Mouse (Mus musculus) layer of hippocampus, postnatal 36 days (tissue): ENCODE measurements around the gene Atxn2. TPM values are rescaled to one million over a fixed set of nuclear protein-coding genes. Genes with fewer than 3 reads are reported as not detected.

Source experiments
- DNase-seq, 2 experiments: peaks; one replicate each; pipeline ENCODE4 v3.0.0; 2022
- total RNA-seq, 2 experiments: library from RNA; stranded (reverse); gene quantifications; 2 replicates each; pipeline ENCODE4 v1.2.3; 2021

The Atxn2 gene
- total RNA-seq, 2 experiments from 2014 or later, result 184 to 240 TPM

DNA sequence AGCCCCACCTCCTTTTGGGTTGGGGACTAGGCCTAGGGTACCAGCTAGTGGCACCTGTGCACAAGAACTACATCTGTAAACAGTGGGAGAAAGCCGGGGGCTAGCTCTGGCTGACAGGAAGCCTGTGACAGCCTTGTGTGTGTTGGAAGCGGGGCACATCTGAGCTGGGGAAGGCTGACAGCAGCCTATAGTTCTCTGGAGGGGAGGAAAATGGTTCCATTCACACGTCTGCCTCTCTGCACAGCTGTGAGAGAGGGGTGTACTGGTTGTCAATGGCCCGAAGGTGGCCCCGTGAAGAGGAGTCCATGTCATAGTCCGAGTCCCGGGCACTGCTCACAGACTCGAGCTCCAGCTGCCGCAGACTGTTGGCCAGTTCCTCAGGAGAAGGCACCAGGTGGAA is 106.4 kb downstream of the Atxn2 start:
- no peak for DNase-seq

DNA sequence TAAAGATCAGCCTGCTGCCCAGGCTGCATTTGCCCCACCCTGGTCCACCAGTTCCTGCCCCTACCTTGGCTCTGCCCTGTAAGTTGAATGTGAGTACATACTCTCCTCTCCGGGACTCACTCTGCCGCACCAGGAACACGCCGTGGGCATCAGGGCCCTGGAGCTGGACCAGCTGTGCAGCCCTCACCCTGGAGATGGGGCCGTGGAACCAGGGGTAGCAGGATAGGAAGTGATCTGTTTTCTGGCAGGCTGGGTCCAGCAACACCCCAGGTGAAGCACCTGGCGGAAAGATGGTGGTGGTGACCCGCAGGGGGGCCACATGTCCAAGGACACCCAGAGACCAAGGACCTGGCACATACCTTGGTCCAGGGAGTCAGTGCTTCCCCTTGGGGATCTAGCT is 107.3 kb downstream of the Atxn2 start:
- DNase-seq, result no peak

DNA sequence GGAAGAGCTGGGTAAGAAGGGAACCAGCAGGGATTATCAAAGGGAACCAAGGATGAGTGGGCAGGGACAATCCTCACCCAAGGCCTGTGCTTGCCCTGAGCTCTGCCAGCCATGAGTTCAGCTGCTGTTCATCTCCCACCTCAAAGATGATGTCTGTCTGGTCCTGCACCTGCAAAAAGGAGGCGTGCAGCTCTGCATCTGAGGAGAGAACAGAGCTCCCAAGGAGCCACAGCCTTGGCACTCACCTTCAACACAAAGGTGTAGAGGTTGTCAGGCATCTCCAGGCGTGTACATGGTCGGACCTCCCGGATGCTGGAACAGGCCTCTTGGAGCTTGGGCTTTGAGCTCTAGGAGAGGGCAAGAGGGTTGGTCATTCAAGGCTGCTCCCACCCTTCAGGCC is 107.7 kb downstream of the Atxn2 start:
- no peak for DNase-seq

DNA sequence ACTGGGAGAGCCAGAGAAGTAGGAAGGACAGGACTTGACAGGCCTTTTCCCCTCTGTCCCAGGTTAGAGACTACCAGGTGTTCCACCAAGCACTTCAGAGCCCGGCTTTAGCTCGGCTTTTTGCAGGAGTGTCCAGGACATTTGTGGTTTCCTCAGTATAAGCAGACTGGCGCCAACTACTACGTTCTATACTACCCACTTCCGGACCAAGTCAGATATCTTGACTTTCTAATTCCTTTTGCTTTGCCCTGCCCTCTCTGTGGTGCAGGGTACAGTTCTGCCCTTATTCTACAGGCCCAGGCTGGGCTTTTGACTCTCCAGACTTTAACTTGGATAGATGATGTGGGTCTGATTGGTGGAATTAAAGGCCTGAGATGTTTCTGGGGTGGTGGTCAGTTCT is 108.4 kb downstream of the Atxn2 start:
- no peak for DNase-seq

DNA sequence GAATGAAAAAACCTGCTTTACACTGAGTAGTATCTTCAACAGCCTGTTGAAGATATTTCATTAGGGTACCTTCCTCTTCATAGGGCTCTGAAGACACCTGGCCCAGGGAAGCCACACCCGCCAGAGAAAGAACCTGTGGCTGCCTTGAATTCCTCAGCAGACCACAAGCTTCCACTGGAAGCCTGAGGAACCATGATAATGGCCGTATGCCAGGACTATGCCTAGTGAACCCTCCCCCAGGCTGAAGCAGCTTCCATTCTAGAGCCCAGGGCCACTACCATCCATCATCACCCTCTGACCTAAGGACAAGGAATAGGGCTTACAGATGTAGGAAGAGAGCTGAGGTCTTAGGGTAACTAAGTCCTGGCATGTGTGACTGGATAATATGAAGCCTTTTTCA is 109.0 kb downstream of the Atxn2 start:
- no peak for DNase-seq

DNA sequence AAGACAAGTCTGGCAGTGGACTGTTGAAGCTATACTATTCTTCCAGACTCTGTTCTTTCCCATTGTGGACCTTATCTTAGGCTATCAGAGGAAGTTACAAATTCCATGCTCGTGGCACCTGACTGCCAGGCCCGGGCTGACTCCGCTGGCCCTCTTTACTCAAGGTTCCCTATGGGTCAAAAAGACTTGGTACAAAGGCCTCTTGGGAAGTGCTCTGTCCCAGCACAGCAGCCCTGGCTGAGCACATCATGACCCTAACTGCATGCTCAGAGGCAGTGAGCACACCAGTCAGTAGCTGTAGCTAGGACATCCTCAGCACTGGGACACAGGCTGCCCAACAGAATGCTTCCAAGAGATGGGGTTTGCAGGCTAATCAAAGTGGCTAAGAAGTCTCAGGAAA is 109.5 kb downstream of the Atxn2 start:
- DNase-seq, result no peak

DNA sequence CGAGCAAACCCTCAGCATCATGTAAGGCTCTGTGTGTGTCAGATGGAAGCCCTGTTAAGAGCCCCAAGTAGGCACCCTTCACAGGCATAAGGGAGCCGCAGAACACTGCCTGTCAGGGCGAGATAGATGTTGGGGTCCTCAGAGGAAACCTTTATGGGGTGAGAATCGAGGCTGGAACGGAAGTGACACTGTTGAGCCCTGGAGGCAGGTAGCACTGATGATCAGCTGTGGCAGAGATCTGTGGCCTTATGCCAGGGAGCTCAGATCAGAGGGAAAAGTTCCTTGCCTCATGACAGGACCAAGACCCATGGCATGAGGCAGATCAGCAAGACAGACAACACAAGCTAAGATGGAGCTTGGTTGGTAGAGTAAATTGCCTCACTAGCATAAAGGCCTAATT is 110.0 kb downstream of the Atxn2 start:
- DNase-seq, result no peak

DNA sequence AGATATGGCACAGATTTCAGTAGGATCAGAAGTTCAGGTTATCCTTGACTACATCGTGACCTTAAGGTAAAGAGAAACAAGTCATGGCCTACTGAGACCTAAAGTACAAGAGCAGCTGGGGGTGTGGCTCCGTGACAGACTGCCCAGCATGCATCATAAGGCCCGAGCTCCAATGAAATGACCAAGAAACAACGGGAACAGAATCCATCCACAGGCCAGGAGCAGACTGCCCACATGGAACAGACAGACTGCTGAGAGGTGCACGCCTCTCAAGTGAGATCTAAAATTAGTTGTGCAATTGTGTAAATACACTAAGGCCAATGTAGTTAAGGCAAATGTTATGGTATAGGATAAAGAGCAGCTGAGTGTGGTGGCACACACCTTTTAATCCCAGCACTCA is 110.4 kb downstream of the Atxn2 start:
- DNase-seq, result no peak

DNA sequence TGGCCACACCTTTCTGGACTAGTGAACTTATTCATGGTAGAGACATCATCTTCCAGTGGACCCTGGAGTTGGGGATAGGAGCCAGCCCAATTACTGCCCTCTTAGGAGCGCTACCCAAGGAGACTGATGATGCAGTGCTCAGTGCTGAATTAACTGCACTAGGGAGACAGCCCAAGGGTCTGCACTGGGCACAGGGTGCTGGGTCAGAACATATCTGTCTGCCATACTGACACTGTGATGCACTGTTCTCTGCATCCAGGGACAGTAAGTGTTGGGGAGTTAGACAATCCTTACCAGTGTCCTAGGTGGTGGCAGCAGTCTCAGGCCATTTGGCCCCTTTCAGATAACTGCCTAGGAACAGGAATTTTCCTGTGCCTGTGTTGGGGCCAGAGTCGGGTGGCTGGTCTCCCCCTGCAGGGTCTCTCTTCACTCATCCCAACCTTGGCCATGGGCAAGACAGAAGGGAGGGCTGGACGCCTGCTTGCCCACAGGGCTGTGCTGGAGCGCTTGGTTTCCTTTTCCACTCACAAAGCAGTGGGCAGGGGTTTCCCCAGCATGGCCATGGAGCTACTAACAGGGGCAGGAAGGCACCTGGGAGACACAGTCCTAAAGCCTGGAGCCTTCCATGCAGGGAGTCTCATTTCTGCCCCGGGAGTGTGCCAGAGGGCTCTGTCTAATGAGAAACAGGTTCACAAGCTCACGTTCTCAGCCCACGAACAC is 111.8 kb downstream of the Atxn2 start:
- DNase-seq, result no peak

DNA sequence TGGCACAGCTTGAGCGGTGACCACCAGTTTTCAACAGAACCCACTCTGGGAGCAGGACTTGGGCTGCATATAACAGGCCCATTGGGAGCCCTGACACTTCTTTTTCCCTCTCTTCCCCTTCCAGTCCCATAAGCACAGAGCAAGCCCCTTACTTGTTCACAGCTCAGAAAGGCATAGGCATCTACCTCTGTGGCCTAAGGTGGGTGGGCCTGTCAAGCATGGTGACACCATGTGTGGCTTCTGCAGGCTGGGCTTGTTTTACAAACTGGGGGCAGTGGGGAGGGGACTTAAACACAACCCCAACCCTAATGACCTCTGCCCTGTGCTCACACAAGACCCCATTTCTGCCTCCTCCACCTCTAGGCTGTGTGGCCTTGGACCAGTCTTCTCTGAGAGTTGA is 112.5 kb downstream of the Atxn2 start:
- no peak for DNase-seq

DNA sequence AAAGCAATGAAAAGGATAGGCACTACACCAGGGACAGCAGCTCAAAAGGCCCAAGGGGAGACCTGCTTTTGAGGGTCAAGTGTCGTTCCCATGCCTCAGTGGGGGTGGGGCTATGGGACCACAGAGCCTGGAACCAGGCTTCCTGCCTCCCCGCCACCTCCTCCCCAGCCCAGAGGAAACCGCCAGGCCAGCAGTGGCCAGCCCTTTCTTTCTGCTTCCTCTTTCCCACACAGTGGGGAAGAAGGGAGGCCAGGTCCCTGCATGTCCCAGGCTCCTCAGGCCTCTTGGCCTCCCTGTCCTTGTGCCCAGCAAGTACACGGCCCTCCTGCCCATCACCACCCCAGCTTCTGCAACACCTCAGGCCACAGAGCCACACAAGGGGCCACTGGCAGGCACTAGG is 113.0 kb downstream of the Atxn2 start:
- no peak for DNase-seq

DNA sequence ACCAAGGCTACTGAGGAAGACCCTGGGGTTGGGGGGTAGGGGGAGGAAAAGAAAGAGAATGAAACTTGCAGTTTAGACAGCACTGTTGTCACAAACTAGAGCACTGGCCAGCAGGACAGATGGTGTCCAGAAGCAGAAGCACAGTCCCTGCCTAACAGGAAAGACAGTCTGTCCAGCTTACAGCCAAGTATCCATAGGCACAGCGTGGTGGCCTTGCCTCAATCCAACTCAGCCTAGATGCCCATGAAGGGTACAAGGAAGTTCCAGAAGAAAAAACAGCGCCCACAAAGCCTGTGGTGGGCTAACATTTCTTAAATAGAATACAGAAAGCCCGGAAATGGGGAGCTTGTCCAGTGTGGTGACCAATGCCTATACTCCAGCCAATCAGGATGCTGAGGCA is 114.5 kb downstream of the Atxn2 start:
- no peak for DNase-seq

DNA sequence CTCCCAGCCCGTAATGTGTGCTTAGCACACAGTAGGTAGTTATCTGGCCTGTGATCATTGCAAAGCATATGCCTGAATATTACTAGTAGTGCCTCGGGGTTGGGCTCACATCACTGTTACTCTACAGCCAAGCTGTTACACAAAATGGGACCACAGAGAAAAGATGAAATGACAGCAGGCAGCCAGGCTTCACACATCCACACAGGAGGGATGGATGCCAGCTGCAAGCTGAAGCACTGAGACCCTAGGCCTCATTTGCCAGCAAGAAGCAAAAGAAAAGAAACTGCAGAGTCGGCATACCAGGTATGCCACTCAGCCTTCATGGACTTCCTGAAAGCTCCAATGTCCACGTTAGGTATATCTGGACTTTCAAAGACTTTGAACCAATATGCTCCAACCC is 116.7 kb downstream of the Atxn2 start:
- no peak for DNase-seq

DNA sequence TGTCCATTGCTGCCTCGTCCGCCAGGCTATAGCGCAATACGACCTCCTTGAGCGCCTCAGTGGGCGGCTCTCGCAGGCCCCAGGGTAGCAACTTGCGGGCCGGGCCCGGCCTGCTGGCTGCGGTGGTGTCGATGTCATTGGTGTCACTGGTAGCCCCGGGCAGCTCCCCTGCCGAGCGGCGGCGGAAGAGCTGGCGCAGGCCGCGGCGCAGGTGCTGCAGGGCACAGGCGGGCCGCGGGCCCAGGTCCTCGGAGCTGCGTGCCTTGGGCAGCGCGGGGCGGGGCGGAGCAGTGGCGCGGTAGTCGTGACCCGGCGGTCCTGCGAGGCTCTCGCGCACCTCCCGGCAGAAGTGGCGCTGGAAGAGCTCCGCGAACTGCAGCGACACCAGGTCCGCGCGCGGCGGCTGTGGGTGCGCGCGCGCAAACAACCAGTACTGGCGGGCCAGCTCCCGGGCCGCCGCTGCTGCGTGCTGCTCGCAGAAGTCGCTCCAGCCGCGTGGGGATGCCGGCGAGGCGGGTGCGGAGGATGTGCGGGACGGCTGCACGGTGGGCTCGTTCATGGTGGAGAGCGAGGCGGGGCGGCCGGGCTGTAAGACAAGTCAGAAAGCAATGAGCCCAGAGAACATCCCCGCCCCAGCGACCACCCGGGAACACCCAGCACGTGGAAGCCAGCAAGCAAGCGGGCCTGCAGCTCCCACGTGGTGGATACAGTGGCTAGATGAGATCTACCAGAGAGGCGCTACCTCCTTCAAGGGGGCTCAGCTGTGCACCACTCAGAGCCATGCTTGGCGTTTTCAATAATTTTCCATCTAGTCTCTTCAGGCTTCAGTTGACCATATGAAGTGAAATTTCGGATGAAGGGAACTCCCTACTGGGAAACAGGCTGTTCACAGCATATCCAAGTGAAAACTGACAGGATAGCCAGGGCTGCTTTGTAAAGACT is 117.6 kb downstream of the Atxn2 start:
- no peak for DNase-seq

DNA sequence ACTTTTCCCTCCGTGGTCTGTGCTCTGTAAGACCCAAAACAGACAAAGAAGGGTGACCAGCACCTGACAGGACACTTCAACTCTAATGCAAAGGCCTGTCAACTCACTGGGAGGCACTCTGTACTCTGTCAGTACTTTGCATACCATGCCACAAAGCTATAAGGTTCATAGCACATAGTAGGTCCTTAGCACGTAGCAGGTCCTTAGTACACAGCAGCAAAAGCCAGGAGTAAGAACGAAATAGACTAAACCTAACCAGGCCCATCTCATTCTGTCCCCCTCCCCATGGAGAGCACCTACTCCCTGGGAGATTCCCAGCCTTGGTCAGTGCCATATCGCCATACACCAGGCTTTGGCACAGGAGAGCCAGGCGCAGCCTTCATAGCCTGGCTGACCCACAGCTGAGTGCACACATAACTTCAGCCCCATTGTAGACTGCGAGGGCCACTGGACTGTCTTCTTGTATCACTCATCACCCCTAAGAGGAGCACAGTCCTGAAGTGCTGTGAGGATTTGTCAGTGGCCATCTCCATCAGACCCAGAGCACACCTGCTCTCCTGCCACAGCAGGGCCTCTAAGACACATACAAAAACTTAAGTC is 120.0 kb downstream of the Atxn2 start:
- DNase-seq, result no peak

DNA sequence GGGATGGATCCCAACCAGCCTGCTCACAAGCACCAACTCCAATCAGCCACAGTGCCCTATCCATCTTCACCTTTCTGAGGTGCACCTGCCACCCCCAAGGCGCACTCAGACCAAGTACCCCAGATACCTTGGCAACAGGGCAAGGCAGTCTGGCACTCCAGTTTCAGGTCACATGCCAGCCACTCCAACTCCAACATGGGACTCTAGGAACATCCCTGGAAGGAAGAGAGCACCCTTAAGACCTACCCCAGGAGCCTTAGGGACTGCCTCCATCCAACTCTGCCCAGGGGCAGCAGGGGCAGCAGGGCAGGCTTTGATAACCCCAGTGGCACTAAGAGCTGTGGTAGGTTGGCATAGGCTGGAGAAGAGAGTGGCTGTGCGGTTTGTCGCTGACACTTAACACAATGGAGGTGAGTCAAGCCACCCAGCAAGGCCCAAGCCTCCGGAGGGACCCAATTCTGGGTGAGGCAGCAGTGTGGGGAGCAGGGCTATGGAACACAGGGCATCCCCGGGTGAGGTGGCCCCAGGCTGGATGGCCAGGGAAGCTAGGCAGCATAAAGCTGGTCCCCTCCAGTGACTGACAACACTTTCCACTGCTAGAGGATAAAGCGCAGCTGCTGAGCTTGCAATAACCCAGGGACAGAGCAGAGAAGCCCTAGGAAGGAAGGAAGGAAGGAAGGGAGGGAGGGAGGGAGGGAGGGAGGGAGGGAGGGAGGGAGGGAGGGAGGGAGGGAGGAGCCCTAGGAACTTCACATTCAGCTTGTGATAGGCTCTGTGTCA is 121.4 kb downstream of the Atxn2 start:
- DNase-seq, result no peak

DNA sequence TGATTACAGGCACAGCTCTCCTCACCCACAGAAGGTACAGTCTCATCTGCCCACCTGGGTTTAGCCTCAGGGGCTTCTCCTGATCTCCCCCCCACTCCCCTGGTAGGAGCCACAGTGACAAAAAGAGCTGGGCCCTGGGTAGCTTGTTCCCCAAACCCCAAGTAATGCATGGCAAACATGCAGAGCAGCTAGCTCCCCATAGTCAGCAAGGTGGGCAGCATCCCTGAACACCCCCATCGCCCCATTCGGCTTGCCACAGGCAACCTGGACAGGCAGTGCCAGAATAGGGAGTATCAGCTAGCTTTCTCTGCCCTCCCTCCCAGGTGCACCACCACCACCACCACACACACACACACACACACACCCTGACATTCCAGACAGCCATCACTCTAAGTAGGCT is 122.0 kb downstream of the Atxn2 start:
- DNase-seq, result no peak

DNA sequence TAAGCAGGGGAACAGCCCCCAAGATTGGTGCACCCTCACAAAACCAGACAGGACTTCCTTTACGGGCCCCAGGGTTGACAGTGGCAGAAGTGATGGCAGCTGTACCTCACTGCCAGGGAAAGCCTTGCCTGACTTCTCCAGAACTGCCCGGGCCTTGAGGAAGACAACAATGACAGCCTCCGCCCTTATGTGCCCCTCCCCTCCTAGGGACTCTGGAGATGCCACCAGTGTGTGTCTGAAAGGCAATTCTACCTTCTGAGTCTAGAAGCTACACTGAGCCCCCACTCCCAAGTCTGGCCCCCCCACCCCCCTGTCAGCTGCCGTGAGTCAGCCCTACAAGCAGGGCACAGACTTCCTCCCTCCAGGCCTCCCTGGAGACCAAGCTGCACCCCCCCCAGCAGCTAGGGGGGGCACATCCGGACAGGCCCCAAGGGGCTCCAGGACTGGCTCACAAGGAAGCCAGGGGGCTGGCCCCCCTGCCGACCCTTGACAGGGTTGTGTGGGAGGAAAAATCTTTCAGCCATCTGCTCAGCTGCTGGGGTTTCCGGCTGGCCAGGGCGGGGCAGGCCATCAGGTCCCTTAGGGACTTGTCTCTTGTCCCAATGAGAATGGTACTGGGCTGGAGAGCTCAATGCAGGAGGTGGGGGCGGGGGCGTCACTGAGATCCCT is 122.6 kb downstream of the Atxn2 start:
- no peak for DNase-seq

DNA sequence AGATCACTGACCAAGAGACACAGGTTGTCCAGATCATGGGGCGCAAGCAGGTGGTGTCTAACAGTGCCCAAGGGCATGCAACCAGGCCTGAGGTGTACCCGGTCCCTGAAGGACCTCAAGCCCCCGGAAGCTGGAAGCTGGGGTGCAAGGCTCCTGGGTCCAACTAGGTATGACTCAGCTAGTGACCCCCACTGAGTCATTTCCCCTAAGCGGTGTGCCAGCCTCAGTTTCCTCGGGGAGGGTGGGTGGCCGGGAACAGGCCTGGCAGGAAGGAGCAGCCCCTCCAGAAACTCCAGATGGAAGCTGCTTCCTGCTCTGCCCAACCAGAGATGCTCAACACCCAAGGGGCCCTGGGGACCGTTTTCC is 123.1 kb downstream of the Atxn2 start:
- no peak for DNase-seq

DNA sequence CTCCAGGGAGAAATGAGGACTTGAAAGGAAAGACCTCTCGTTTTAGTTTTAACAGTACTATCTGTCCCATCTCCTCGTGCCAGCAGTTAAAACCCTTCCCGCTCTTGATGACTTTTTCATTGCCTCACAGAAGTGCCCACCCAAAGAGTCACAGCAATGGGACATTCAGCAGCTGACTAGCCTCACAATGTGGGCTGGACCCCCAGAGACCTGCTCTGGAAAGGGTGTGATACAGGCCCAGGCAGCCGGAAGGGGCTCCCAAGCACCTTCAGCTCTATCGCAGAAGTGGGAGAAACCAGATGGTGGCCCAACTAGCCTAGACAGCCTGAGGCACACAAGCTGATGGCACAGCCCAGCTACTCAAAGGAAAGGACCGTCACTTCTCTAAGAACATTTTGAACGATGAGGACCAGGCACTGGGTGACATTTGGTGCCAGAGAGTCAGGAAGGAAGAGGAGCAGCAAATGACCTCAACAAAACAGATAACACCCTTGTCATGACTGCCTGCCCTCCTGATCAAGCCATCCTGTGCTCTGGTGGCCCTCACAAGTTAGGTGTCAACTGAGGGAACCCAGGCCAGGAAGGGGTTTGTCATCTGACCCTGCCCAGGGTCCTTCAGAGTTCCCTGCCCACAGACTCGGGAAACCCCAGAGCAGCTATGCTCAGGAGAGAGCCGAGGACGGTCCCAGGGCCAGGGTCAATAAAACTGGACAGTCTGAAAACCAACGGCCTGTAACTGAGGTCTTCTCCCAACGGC is 124.0 kb downstream of the Atxn2 start:
- DNase-seq, result no peak

DNA sequence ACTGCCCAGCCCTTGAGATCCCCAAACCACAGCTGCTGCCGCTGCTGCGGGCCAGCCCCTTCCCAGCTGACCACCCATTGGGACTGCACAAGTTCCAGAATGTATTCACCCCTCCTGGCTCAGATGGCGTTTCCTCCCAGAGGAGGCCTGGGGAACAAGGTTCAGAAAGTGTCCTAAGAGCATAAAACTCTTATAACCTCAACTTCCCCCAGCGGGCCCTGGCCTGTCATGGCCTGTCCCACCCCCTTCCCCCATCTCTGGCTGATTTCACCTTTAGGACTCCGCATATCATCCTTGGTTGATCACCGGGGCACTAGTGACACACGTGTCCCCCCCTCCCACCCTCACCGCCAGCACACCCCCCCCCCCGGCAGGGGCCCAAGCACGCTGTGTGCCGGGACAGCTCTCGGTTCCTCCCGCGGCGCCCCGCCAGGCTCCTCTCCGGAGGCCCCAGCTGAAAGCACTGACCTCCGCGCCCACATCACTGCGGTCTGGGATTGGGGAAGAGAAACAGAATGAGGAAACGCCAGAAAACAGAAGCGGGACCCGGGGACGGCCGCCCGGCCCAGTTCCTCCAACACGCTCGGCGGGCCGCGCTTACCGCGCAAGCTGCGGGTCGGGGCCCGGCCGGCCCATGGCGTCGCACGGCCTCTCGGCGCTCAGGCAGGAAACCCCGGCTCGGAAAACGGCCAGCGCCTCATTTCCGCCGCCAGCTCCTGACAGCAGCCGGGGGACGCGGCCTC is 125.0 kb downstream of the Atxn2 start:
- DNase-seq, result no peak
